Mouse (Mus musculus) layer of hippocampus, adult 11-12 months (tissue): ENCODE measurements around the gene Olfr718-ps1.
"Not testable (repeated sequence)": the region's sequence is repeated elsewhere in the genome, so short reads cannot be mapped to it uniquely, and the experiment has no call there.

Experiments
- DNase-seq: peaks from one replicate; pipeline ENCODE4 v3.0.0; 2022; ENCODE audit warnings: low spot score

The Olfr718-ps1 gene

GRCm38 (mm10) chr5:143147481-143147880 lies at the start of gene Olfr718-ps1:
TSS of gene Olfr718-ps1 (minus strand) at chr5:143147581.
- DNase-seq: no peak

GRCm38 (mm10) chr5:143196506-143196905 lies 49.1 kb upstream of the Olfr718-ps1 start:
- no peak for DNase-seq

- no peak for DNase-seq
These were observed 47.8 kb upstream of the Olfr718-ps1 start for GRCm38 (mm10) chr5:143195166-143195565.

- not testable (repeated sequence) for DNase-seq
These were observed 47.4 kb upstream of the Olfr718-ps1 start for GRCm38 (mm10) chr5:143194747-143195146.

GRCm38 (mm10) chr5:143192806-143193205 lies 45.4 kb upstream of the Olfr718-ps1 start:
- no peak for DNase-seq

GRCm38 (mm10) chr5:143188014-143188413 lies 40.6 kb upstream of the Olfr718-ps1 start:
- DNase-seq: not testable (repeated sequence)

- peak; percentile 95 for DNase-seq
These were observed 33.1 kb upstream of the Olfr718-ps1 start, which contains the start of the genes Rbak and Spdye4b for GRCm38 (mm10) chr5:143180255-143181076. TSS of gene Rbak (minus strand) at chr5:143180775. TSS of gene Spdye4b (plus strand) at chr5:143181017.

- no peak for DNase-seq
These were observed 31.8 kb upstream of the Olfr718-ps1 start for GRCm38 (mm10) chr5:143179179-143179578.

GRCm38 (mm10) chr5:143177541-143178200 lies 30.3 kb upstream of the Olfr718-ps1 start:
- no peak for DNase-seq

GRCm38 (mm10) chr5:143175970-143176369 lies 28.6 kb upstream of the Olfr718-ps1 start:
- DNase-seq: no peak

- no peak for DNase-seq
These were observed 18.2 kb upstream of the Olfr718-ps1 start for GRCm38 (mm10) chr5:143165508-143166070.

GRCm38 (mm10) chr5:143155534-143155933 lies 8.2 kb upstream of the Olfr718-ps1 start:
- DNase-seq: no peak

GRCm38 (mm10) chr5:143153756-143154155 lies 6.4 kb upstream of the Olfr718-ps1 start:
- no peak for DNase-seq

- DNase-seq: no peak
These were observed 2.7 kb upstream of the Olfr718-ps1 start for GRCm38 (mm10) chr5:143150044-143150443.

GRCm38 (mm10) chr5:143149536-143149935 lies 2.2 kb upstream of the Olfr718-ps1 start:
- DNase-seq: no peak

GRCm38 (mm10) chr5:143148661-143149060 lies 1.3 kb upstream of the Olfr718-ps1 start:
- no peak for DNase-seq

GRCm38 (mm10) chr5:143137580-143137979 lies 9.8 kb downstream of the Olfr718-ps1 start:
- no peak for DNase-seq

- DNase-seq: no peak
These were observed 12.3 kb downstream of the Olfr718-ps1 start for GRCm38 (mm10) chr5:143135042-143135441.

- not testable (repeated sequence) for DNase-seq
These were observed 13.0 kb downstream of the Olfr718-ps1 start for GRCm38 (mm10) chr5:143134216-143135010.

GRCm38 (mm10) chr5:143132935-143133514 lies 14.4 kb downstream of the Olfr718-ps1 start:
- no peak for DNase-seq

GRCm38 (mm10) chr5:143130342-143130741 lies 17.0 kb downstream of the Olfr718-ps1 start:
- no peak for DNase-seq
